Mouse (Mus musculus) urinary bladder, postnatal 25 days (tissue): ENCODE measurements around the gene Tprkb.
"Not testable (repeated sequence)": the region's sequence is repeated elsewhere in the genome, so short reads cannot be mapped to it uniquely, and the experiment has no call there.

Source experiments
- DNase-seq: peaks from one replicate; pipeline ENCODE4 v3.0.0; 2022; ENCODE audit warnings: low spot score

The Tprkb gene

GRCm38 (mm10) chr6:85915539-85916513 lies 4.2 kb downstream of the Tprkb start, which contains the start of gene Nat8f1:
Nat8f1 (minus strand) TSS chr6:85915687.
- peak; percentile 72 for DNase-seq

GRCm38 (mm10) chr6:85916596-85916995 lies 4.9 kb downstream of the Tprkb start:
- no peak for DNase-seq

GRCm38 (mm10) chr6:85918341-85918740 lies 6.7 kb downstream of the Tprkb start:
- not testable (repeated sequence) for DNase-seq

- DNase-seq, result no peak
These were observed 7.7 kb downstream of the Tprkb start for GRCm38 (mm10) chr6:85919401-85919800.

GRCm38 (mm10) chr6:85923643-85924042 lies 12.0 kb downstream of the Tprkb start:
- DNase-seq, result no peak

GRCm38 (mm10) chr6:85926709-85927108 lies 15.0 kb downstream of the Tprkb start:
- DNase-seq, result no peak

- no peak for DNase-seq
These were observed 16.1 kb downstream of the Tprkb start for GRCm38 (mm10) chr6:85927476-85928464.

GRCm38 (mm10) chr6:85929312-85929711 lies 17.6 kb downstream of the Tprkb start:
- DNase-seq, result no peak

- no peak for DNase-seq
These were observed 22.4 kb downstream of the Tprkb start for GRCm38 (mm10) chr6:85934047-85934446.

GRCm38 (mm10) chr6:85935646-85936045 lies 24.0 kb downstream of the Tprkb start:
- no peak for DNase-seq

- peak; percentile 73 for DNase-seq
These were observed 25.1 kb downstream of the Tprkb start for GRCm38 (mm10) chr6:85936508-85937465.

GRCm38 (mm10) chr6:85938701-85939100 lies 27.0 kb downstream of the Tprkb start:
- no peak for DNase-seq

GRCm38 (mm10) chr6:85942469-85942868 lies 30.8 kb downstream of the Tprkb start:
- no peak for DNase-seq

GRCm38 (mm10) chr6:85948549-85948948 lies 36.9 kb downstream of the Tprkb start:
- DNase-seq, result no peak

- DNase-seq, result no peak
These were observed 45.9 kb downstream of the Tprkb start for GRCm38 (mm10) chr6:85957581-85957980.

GRCm38 (mm10) chr6:85961101-85962091 lies 49.7 kb downstream of the Tprkb start, which contains the start of gene Dusp11:
Dusp11 (minus strand) TSS chr6:85961667.
- peak; percentile 91 for DNase-seq

GRCm38 (mm10) chr6:85966081-85966480 lies 54.4 kb downstream of the Tprkb start:
- not testable (repeated sequence) for DNase-seq

GRCm38 (mm10) chr6:85966686-85967085 lies 55.0 kb downstream of the Tprkb start:
- DNase-seq, result no peak

- no peak for DNase-seq
These were observed 58.2 kb downstream of the Tprkb start for GRCm38 (mm10) chr6:85969889-85970288.

- DNase-seq, result no peak
These were observed 61.0 kb downstream of the Tprkb start for GRCm38 (mm10) chr6:85972699-85973098.
